Mouse (Mus musculus): Measurements from ENCODE around the gene Mmab. TPM values are rescaled to one million over a fixed set of nuclear protein-coding genes. Genes with fewer than 3 reads are reported as not detected.
A peak's percentile ranks its signal among the peaks of the same experiment; 100 is the strongest.

The Mmab gene
- polyA plus RNA-seq, 1 experiment from 2014 or later: 38.5 TPM

DNA sequence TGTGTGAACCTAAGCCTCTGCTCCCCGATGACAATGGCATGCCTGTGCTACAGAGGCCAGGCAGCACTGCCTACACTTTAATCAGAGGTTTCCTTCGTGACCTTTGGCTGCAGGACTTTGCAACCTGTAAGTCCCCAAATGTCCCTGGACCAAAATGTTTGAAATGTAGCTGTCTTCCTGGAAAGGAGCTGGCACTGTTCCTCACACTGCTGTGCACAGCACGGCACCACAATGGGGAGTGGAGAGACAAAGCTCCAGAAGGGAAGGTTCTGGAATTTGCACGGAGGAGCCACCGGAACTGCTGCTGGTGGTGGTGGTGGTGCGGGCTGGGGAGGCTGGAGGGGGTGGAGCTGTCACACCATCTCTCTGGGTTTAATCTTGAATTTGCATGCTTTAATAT, 17.1 kb downstream of the Mmab start:
- no peak overlapping the region for H3K27ac ChIP-seq
- WGBS: 87% methylated on average over 6 of the region's 6 CpGs
- H3K27me3 ChIP-seq: no peaks in the 10 kb centered on the region
- H3K9ac ChIP-seq: no peak overlapping the region
- no peak overlapping the region for H3K4me2 ChIP-seq (replicated peaks)
- no peaks in the 10 kb centered on the region for H3K9me3 ChIP-seq
- no peaks in the 10 kb centered on the region for H3K36me3 ChIP-seq
- no peak for ATAC-seq (ENCODE audit: insufficient number of reproducible peaks, insufficient read depth, low FRiP score, low TSS enrichment)
- no peak overlapping the region for H3K4me3 ChIP-seq
- H3K4me1 ChIP-seq: no peaks in the 10 kb centered on the region; the same call in 1 of the 2 replicates

DNA sequence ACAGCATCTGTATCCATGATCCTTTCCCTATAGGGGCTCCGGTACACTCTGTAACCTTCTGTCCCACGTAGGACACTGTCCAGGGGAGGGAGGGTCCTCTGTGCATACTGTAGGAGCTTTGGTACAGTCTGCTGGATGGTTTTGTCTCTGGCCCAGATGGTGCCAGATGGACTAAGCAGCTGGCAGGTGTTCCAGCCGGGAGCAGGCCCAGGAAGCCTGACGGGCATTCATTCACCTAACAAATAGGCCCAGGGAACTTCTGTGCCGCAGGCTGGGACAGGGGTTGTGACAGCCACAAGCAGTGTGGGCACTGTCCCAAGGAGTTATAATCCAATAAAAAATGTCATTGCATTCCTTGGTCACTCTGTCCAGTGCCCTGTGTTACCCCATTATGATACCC, 19.9 kb downstream of the Mmab start:
- H3K27ac ChIP-seq: no peak overlapping the region
- no peaks in the 10 kb centered on the region; the same call in 1 of the 2 replicates for H3K4me1 ChIP-seq
- WGBS: 76% methylated on average over 5 of the region's 5 CpGs
- H3K27me3 ChIP-seq: no peaks in the 10 kb centered on the region
- H3K4me3 ChIP-seq: no peak overlapping the region
- no peaks in the 10 kb centered on the region for H3K9me3 ChIP-seq
- H3K4me2 ChIP-seq (replicated peaks): no peak overlapping the region
- ATAC-seq (ENCODE audit: insufficient number of reproducible peaks, insufficient read depth, low FRiP score, low TSS enrichment): no peak
- peaks cover 20% of the 10 kb centered on the region for H3K36me3 ChIP-seq
- H3K9ac ChIP-seq: no peak overlapping the region

DNA sequence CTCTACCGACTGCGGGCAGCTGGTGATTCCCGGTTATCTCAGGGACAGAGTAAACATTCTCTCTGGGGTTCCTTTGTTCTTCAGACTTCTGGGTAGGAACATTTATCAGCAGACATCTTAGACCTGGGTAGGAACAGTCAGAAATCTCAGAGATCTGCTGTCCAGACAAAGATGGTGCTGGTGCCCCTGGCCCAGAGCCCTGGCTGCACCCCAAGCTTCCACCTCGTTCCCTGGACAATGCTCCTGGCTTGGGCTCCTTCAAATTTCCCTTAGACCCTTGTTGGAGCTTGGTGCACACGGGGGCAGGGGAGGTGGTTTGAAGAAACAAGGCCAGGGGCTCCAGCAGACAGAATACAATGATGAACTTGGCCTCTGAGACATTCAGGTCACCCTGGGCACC, 21.3 kb downstream of the Mmab start:
- no peaks in the 10 kb centered on the region for H3K4me1 ChIP-seq
- no peaks in the 10 kb centered on the region for H3K27me3 ChIP-seq
- no peak overlapping the region for H3K4me2 ChIP-seq (replicated peaks)
- WGBS: 54% methylated on average over 5 of the region's 5 CpGs
- H3K27ac ChIP-seq: no peak overlapping the region
- no peak for ATAC-seq (ENCODE audit: insufficient number of reproducible peaks, insufficient read depth, low FRiP score, low TSS enrichment)
- H3K4me3 ChIP-seq: no peak overlapping the region
- no peak overlapping the region for H3K9ac ChIP-seq
- H3K9me3 ChIP-seq: no peaks in the 10 kb centered on the region
- H3K36me3 ChIP-seq: peaks cover 33% of the 10 kb centered on the region

DNA sequence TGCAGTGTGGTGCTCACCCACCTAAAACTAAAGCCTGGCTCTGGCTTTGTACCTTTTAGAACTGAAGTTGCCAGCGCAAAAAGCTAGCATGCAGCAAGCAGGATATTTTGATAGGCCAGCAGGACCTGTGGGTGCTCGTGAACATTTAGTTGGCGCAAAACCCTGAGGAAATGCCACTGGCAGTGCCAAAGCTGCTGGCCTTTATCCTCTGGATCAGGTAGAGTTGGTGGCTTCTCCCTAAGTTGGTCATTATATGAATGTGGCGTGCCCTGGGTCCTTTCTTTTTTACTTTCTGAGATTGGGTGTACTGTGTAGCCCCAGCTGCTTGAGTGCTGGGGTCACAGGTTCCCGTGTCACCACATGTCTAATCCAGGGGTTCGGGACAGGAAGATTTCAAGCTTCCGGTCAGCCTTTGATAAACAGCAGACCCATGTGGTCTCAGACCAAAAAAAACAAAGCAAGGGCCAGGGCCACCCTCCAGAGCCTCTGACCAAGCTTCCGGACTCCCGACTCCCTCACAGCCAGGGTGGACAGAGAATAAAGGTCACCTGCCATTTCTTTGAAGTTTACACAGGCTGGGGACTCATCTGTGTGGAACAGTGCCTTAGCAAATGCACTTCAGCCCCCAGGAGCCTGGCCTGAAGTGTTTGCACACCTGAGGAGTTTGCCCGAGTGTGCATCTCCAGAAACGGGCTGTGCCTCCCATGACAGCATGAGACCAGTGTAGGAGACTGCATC, 22.1 kb downstream of the Mmab start:
- ATAC-seq (ENCODE audit: insufficient number of reproducible peaks, insufficient read depth, low FRiP score, low TSS enrichment): no peak
- H3K9ac ChIP-seq: no peak overlapping the region
- H3K4me3 ChIP-seq: no peak overlapping the region
- H3K4me1 ChIP-seq: no peaks in the 10 kb centered on the region
- peaks cover 42% of the 10 kb centered on the region for H3K36me3 ChIP-seq
- H3K4me2 ChIP-seq (replicated peaks): no peak overlapping the region
- H3K27ac ChIP-seq: no peak overlapping the region
- WGBS: 75% methylated on average over 11 of the region's 11 CpGs
- H3K27me3 ChIP-seq: no peaks in the 10 kb centered on the region
- no peaks in the 10 kb centered on the region for H3K9me3 ChIP-seq

DNA sequence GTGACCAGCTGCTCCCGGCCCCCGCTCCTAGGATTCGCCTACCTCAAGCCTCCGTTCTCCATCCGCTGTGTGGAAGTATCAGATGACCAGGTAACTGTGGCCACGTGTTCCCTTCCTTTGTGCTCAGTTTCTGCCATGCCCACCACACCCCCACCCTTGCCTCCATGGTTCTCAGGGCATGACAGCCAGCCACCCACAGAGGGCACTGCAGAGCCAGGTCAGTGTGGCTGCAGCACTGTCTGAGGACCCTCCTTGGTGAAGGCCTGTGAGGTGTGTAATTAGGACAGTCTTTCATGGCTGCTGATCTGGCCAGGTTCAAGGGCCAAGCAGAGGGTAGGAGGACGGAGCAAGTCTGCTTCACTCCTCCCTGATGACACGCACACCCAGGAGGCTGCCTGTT, 25.3 kb downstream of the Mmab start:
- Histone ChIP-seq H3K4me1 (no peaks in the 10 kb centered on the region), H3K9ac (no peak overlapping the region), H3K9me3 (no peaks in the 10 kb centered on the region), H3K27ac (no peak overlapping the region), H3K4me3 (no peak overlapping the region), H3K27me3 (no peaks in the 10 kb centered on the region), H3K4me2 (replicated peaks) (no peak overlapping the region), H3K36me3 (peaks cover 73% of the 10 kb centered on the region)
- no peak for ATAC-seq (ENCODE audit: insufficient number of reproducible peaks, insufficient read depth, low FRiP score, low TSS enrichment)
- WGBS: 82% methylated on average over 8 of the region's 8 CpGs

DNA sequence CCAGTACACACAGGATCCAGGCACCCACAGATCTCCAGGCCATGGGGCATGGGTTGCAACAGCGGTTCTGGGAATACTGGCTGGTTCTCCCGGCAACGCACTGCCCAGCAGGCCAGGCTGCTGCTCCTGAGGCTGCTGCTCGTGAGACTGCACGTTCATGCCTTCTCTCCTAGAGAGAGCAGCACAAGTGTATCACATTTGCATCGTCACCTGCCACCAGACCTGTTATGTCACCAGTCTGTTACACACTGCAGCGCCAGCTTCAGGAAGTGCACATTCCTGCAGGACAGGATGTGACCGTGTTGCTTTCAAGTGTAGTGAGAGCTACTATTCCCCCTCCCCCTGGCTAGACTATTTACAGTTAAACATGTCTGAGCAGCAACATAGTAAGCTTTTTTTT, 27.0 kb downstream of the Mmab start:
- Histone ChIP-seq H3K36me3 (peaks cover 90% of the 10 kb centered on the region), H3K4me1 (no peaks in the 10 kb centered on the region), H3K9ac (no peak overlapping the region), H3K9me3 (no peaks in the 10 kb centered on the region), H3K27me3 (no peaks in the 10 kb centered on the region), H3K4me3 (no peak overlapping the region), H3K4me2 (replicated peaks) (no peak overlapping the region), H3K27ac (no peak overlapping the region)
- no peak for ATAC-seq (ENCODE audit: insufficient number of reproducible peaks, insufficient read depth, low FRiP score, low TSS enrichment)
- WGBS: 91% methylated on average over 8 of the region's 8 CpGs

DNA sequence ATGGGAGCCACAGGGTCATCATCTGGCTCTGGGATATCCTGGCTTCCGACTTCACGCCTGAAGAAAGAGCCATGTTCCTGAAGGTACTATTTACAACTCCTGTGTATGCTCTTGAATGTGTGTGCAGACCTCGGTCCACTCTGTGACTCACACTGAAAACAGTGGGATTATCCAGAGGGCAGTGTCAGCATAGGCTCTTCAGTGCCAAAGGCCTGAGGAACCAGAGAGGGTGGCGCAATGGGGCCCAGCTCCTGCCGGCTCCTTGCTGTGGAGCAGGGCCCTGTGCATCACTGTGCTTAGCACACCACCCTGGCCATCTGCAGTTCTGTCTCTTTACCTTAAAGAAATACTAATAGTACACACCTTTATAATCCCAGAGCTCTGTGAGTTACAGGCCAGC, 28.3 kb downstream of the Mmab start:
- no peaks in the 10 kb centered on the region for H3K27me3 ChIP-seq
- no peaks in the 10 kb centered on the region for H3K9me3 ChIP-seq
- 89% methylated on average over 5 of the region's 5 CpGs for whole genome bisulfite sequencing
- ATAC-seq (ENCODE audit: insufficient number of reproducible peaks, insufficient read depth, low FRiP score, low TSS enrichment): no peak
- no peak overlapping the region for H3K27ac ChIP-seq
- no peak overlapping the region for H3K4me3 ChIP-seq
- no peak overlapping the region for H3K9ac ChIP-seq
- no peaks in the 10 kb centered on the region for H3K4me1 ChIP-seq
- H3K4me2 ChIP-seq (replicated peaks): no peak overlapping the region
- peaks cover 99% of the 10 kb centered on the region for H3K36me3 ChIP-seq

DNA sequence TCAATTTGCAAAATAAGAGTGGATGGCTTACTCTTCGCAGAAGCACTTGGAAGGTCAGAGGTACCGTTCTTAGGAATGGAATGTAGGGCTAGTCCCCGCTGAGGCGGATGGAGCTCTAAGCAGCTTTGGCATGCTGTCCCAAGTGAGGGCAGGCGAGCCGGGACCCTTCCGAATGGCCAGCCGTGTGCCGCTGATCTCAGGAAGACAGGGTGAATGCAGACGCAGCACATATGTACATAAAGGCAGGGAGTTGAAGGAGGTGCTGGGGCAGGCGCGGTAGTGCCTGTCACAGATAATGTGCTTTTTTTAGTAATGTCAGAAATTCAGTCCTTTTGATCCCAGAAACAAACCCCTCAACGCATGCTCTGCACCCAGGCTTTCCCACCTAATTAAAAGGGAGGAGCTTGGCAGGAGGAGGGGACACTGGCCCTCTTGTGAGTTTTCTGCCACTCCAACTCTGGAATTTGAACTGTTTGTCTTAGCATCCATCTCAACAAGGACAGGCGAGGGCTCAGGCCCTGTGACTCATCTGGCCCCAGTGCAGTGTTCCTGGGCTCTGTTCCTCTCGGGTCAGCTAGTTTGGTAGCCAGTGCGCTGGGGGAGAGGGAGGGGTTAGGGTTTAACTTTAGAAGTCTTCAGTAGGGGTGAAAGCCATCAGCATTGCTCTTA, 30.7 kb downstream of the Mmab start:
- Histone ChIP-seq H3K27me3 (no peaks in the 10 kb centered on the region), H3K9ac (no peak overlapping the region; the same call in 1 of the 2 replicates), H3K27ac (no peak overlapping the region), H3K4me2 (replicated peaks) (no peak overlapping the region), H3K4me1 (no peaks in the 10 kb centered on the region), H3K9me3 (no peaks in the 10 kb centered on the region), H3K4me3 (no peak overlapping the region), H3K36me3 (peaks cover 99% of the 10 kb centered on the region)
- ATAC-seq (ENCODE audit: insufficient number of reproducible peaks, insufficient read depth, low FRiP score, low TSS enrichment): no peak
- WGBS: 66% methylated on average over 16 of the region's 16 CpGs

DNA sequence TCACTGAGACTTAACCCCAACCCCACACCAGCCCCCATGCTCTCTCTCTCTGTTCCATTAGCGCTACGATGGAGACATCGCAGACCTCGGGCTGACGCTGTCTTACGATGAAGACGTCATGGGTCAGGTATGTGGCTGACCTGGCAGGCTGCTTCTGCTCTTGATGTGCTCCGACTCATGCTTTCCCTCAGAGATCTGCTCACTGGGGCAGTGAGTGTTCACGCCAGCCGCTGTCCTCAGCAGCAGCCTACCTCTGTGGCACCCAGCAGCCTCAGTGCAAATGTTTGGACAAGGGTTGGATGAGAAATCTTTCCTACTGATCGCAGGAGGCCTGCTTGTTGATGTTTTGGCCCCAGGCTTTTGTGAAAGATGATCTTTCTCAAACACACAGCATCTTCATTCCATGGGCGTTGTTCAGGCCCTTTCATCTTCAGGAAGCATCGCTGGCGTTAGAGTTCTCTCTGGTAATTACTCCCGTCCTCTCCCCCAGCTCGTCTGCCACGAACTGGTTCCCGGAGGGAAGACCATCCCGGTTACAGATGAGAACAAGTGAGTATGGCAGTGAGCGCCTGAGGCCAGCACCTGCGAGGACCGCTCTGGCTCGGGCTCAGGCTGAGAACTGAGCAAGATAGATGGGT, 31.4 kb downstream of the Mmab start:
- Histone ChIP-seq H3K27me3 (no peaks in the 10 kb centered on the region), H3K9me3 (no peaks in the 10 kb centered on the region), H3K27ac (0 out of 2 replicates have a peak overlapping the region, but pooled peaks have one; percentile 6), H3K9ac (no peak overlapping the region), H3K4me2 (replicated peaks) (no peak overlapping the region), H3K4me1 (no peaks in the 10 kb centered on the region), H3K36me3 (peaks cover 99% of the 10 kb centered on the region), H3K4me3 (no peak overlapping the region)
- WGBS: 65% methylated on average over 23 of the region's 23 CpGs
- no peak for ATAC-seq (ENCODE audit: insufficient number of reproducible peaks, insufficient read depth, low FRiP score, low TSS enrichment)

DNA sequence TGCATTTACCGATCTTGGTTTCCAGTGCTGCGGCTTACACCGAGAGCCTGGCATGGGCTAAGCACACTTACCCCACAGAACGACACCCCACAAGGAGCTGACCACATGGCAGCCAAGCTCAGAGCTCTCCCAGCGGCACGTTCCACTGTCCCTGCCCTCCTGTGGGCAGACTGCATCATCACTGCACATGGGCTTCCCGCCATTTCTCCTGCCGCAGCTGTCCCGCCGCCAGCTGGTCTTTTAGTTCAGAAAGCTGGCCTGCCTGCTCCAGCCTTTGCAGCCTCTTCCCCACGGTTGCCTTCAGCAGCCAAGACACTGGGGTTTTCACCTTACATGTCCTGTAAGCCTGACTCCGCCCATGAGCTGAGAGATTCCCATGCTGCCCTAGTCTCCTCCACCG, 33.4 kb downstream of the Mmab start:
- ATAC-seq (ENCODE audit: insufficient number of reproducible peaks, insufficient read depth, low FRiP score, low TSS enrichment): no peak
- Histone ChIP-seq H3K9ac (no peak overlapping the region), H3K9me3 (no peaks in the 10 kb centered on the region), H3K36me3 (peaks cover 98% of the 10 kb centered on the region), H3K4me3 (no peak overlapping the region), H3K4me2 (replicated peaks) (no peak overlapping the region), H3K27me3 (no peaks in the 10 kb centered on the region), H3K27ac (no peak overlapping the region), H3K4me1 (no peaks in the 10 kb centered on the region)
- 91% methylated on average over 13 of the region's 13 CpGs for WGBS

DNA sequence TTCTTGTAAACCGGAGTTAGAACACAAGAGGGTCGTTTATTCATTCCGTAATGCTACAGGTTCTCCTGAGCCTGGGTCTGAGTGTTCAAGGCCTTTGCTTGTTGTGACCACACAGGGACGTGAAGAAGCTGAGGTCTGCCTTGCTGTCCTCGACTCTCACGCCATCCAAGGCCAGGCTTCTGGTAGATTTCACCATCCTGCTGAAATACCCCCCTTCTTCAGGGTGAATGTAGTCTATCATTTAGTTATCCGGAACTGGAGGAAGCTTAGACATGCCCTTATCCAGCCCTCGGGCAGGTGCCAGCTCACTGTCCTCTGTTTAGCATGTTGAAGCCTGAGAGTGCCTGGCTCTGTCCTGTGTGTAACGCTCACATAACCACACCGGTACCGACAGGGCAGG, 35.0 kb downstream of the Mmab start:
- Histone ChIP-seq H3K36me3 (peaks cover 98% of the 10 kb centered on the region), H3K4me2 (replicated peaks) (no peak overlapping the region), H3K9ac (no peak overlapping the region), H3K27ac (no peak overlapping the region), H3K9me3 (no peaks in the 10 kb centered on the region), H3K4me3 (no peak overlapping the region), H3K4me1 (no peaks in the 10 kb centered on the region), H3K27me3 (no peaks in the 10 kb centered on the region)
- no peak for ATAC-seq (ENCODE audit: insufficient number of reproducible peaks, insufficient read depth, low FRiP score, low TSS enrichment)
- 87% methylated on average over 11 of the region's 11 CpGs for WGBS

DNA sequence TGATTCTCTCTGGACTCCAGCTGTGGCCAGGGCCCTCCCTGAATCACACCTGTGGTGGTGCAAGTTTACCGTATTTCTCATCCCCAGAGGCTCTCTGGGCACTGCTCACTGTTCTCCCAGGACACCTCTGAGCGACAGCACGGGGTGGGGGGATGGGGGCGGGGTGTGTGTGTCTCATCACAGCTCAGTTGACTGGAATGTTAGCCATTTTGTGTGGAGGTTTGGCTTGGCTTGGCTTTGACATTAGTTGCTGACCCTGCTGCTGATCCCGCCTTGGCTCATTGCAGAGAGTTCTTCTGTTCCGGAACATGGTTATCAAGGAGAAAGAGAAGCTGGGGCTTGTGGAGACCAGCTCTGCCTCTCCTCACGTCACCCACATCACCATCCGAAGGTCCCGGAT, 36.0 kb downstream of the Mmab start:
- ATAC-seq (ENCODE audit: insufficient number of reproducible peaks, insufficient read depth, low FRiP score, low TSS enrichment): no peak

More for the DNA sequence above, 36.0 kb downstream of the Mmab start:
- WGBS: 89% methylated on average over 9 of the region's 9 CpGs
- Histone ChIP-seq H3K27ac (no peak overlapping the region), H3K4me1 (no peaks in the 10 kb centered on the region), H3K9me3 (no peaks in the 10 kb centered on the region), H3K9ac (no peak overlapping the region), H3K27me3 (no peaks in the 10 kb centered on the region), H3K4me2 (replicated peaks) (no peak overlapping the region), H3K36me3 (peaks cover 99% of the 10 kb centered on the region), H3K4me3 (no peak overlapping the region)
